Mouse (Mus musculus) thymus, adult 2 months (tissue): ENCODE measurements around the gene Gm13420.

Experiments
- CTCF ChIP-seq: fragments of 200-500 bp; IDR thresholded peaks from 2 replicates; pipeline ENCODE4 v1.5.1; 2012; ENCODE audit warnings: mild to moderate bottlenecking, control low read depth, low read length, moderate library complexity, borderline replicate concordance; ENCODE audit not compliant: control insufficient read depth, poor library complexity, insufficient read depth; ENCODE audit errors: extremely low read depth
- POLR2A ChIP-seq: fragments of 200-500 bp; IDR thresholded peaks from 2 replicates; pipeline ENCODE4 v1.6.1; 2012; ENCODE audit warnings: mild to moderate bottlenecking, low read length, control low read depth, moderate library complexity; ENCODE audit not compliant: control insufficient read depth, poor library complexity, insufficient read depth; ENCODE audit errors: extremely low read depth

DNA sequence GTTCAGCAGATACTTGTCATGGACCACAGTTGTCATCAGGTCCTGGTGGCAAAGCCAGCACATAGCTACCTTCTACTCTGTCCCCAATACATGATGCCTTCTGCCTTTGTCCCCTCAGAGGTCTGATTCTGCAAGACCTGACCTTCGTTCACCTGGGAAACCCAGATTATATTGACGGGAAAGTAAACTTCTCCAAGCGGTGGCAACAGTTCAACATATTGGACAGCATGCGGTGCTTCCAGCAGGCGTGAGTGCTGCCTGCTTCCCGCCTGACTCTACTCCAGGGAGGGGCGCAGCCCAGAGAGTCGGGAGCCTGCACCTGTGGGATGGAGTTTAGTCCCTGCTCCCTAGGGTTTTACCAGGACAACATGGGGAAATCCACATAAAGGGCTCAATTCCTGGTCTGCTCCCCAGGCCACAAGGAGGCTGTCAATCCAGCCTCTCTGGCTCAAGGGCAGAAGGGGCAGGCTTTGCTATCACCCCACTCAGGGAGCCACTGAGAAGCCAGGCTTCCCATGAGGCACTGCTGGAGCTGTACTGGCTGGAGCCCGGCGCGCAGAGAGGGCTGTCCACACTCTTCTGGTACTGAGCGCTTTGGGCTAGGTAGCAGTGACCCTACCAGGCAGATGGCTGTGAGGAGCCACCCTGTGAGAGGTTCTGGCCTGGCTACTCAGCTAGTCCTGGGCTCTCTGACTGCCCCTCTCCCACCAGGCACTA lies 14.1 kb downstream of the Gm13420 start:
- no peak for TF ChIP-seq CTCF
- TF ChIP-seq POLR2A = no peak
